Mouse (Mus musculus): Measurements from ENCODE around the gene 4930438A08Rik. TPM values are rescaled to one million over a fixed set of nuclear protein-coding genes. Genes with fewer than 3 reads are reported as not detected.
"Not testable (repeated sequence)": the region's sequence is repeated elsewhere in the genome, so short reads cannot be mapped to it uniquely, and the experiment has no call there.

The 4930438A08Rik gene
- polyA plus RNA-seq (2014; fragmentation: Nextera tagmentation; extraction: Ambion mirVana) = not detected in 2 replicates

GRCm38 (mm10) chr11:58274572-58274971 is at the start of gene 4930438A08Rik:
4930438A08Rik (plus strand) TSS chr11:58274799.
- Histone ChIP-seq H3K36me3 (ENCODE audit: control insufficient read depth, insufficient read depth, low read length) (no peaks in the 10 kb centered on the region), H3K9me3 (ENCODE audit: control insufficient read depth, low read length) (no peaks in the 10 kb centered on the region), H3K27me3 (ENCODE audit: control insufficient read depth, insufficient read depth, low read length) (no peaks in the 10 kb centered on the region), H3K4me2 (ENCODE audit: low read length) (no peak within 1 kb of the TSS), H3K9ac (ENCODE audit: low read length) (no peak within 1 kb of the TSS), H3K4me1 (ENCODE audit: control insufficient read depth in 2 of 2, insufficient read depth in 2 of 2, low read length in 2 of 2) (no peaks in the 10 kb centered on the region), H3K4me3 (ENCODE audit: control insufficient read depth in 1 of 2, insufficient read depth in 1 of 2, low read depth in 1 of 2, low read length in 2 of 2) (no peak within 1 kb of the TSS), H3K27ac (replicated peaks in 1 of 2; ENCODE audit: control insufficient read depth in 1 of 2, insufficient read depth in 1 of 2, low read depth in 2 of 2, low read length in 2 of 2) (no peak within 1 kb of the TSS)
- ATAC-seq (ENCODE audit: insufficient number of reproducible peaks, insufficient read depth, low FRiP score, low read depth) = no peak
- WGBS = 35% methylated on average over 2 of the region's 2 CpGs

GRCm38 (mm10) chr11:58224872-58225271 is 49.7 kb upstream of the 4930438A08Rik start:
- H3K27me3 ChIP-seq (ENCODE audit: control insufficient read depth, insufficient read depth, low read length); H3K9me3 ChIP-seq (ENCODE audit: control insufficient read depth, low read length); H3K4me3 ChIP-seq (ENCODE audit: control insufficient read depth in 1 of 2, insufficient read depth in 1 of 2, low read depth in 1 of 2, low read length in 2 of 2); H3K4me2 ChIP-seq (ENCODE audit: low read length); ATAC-seq (ENCODE audit: insufficient number of reproducible peaks, insufficient read depth, low FRiP score, low read depth); H3K36me3 ChIP-seq (ENCODE audit: control insufficient read depth, insufficient read depth, low read length); H3K27ac ChIP-seq (replicated peaks in 1 of 2; ENCODE audit: control insufficient read depth in 1 of 2, insufficient read depth in 1 of 2, low read depth in 2 of 2, low read length in 2 of 2); H3K9ac ChIP-seq (ENCODE audit: low read length): not testable (repeated sequence)
- H3K4me1 ChIP-seq (ENCODE audit: control insufficient read depth in 2 of 2, insufficient read depth in 2 of 2, low read length in 2 of 2) = peaks cover 6 to 17% of the 10 kb centered on the region in 2 experiments; a peak in 3 of 4 replicates
- WGBS = 73% methylated on average over 2 of the region's 2 CpGs

- H3K4me2 ChIP-seq (ENCODE audit: low read length) = peak overlapping the region; percentile 43
- H3K27me3 ChIP-seq (ENCODE audit: control insufficient read depth, insufficient read depth, low read length) = no peaks in the 10 kb centered on the region
- no peak overlapping the region for H3K4me3 ChIP-seq (ENCODE audit: control insufficient read depth in 1 of 2, insufficient read depth in 1 of 2, low read depth in 1 of 2, low read length in 2 of 2)
- no peaks in the 10 kb centered on the region for H3K36me3 ChIP-seq (ENCODE audit: control insufficient read depth, insufficient read depth, low read length)
- H3K4me1 ChIP-seq (ENCODE audit: control insufficient read depth in 2 of 2, insufficient read depth in 2 of 2, low read length in 2 of 2) = peaks cover 6 to 17% of the 10 kb centered on the region in 2 experiments; a peak in 3 of 4 replicates
- no peak overlapping the region; the same call in 1 of the 2 replicates for H3K9ac ChIP-seq (ENCODE audit: low read length)
- WGBS = 5% methylated on average over 5 of the region's 5 CpGs
- H3K27ac ChIP-seq (replicated peaks in 1 of 2; ENCODE audit: control insufficient read depth in 1 of 2, insufficient read depth in 1 of 2, low read depth in 2 of 2, low read length in 2 of 2) = peak overlapping the region in 1 of 2 experiments; percentile 41; a peak in 1 of 4 replicates
- H3K9me3 ChIP-seq (ENCODE audit: control insufficient read depth, low read length) = no peaks in the 10 kb centered on the region
- ATAC-seq (ENCODE audit: insufficient number of reproducible peaks, insufficient read depth, low FRiP score, low read depth) = peak; percentile 61; the same call in 1 of the 2 replicates
Measured at GRCm38 (mm10) chr11:58225655-58226054, 48.9 kb upstream of the 4930438A08Rik start.

GRCm38 (mm10) chr11:58226425-58226824 is 48.2 kb upstream of the 4930438A08Rik start:
- H3K27me3 ChIP-seq (ENCODE audit: control insufficient read depth, insufficient read depth, low read length) = no peaks in the 10 kb centered on the region

GRCm38 (mm10) chr11:58228021-58228420 is 46.6 kb upstream of the 4930438A08Rik start:
- H3K27me3 ChIP-seq (ENCODE audit: control insufficient read depth, insufficient read depth, low read length); H3K27ac ChIP-seq (replicated peaks in 1 of 2; ENCODE audit: control insufficient read depth in 1 of 2, insufficient read depth in 1 of 2, low read depth in 2 of 2, low read length in 2 of 2); H3K9me3 ChIP-seq (ENCODE audit: control insufficient read depth, low read length); H3K9ac ChIP-seq (ENCODE audit: low read length); H3K36me3 ChIP-seq (ENCODE audit: control insufficient read depth, insufficient read depth, low read length); H3K4me3 ChIP-seq (ENCODE audit: control insufficient read depth in 1 of 2, insufficient read depth in 1 of 2, low read depth in 1 of 2, low read length in 2 of 2); ATAC-seq (ENCODE audit: insufficient number of reproducible peaks, insufficient read depth, low FRiP score, low read depth); H3K4me2 ChIP-seq (ENCODE audit: low read length): not testable (repeated sequence)
- 91% methylated on average over 2 of the region's 2 CpGs for WGBS
- H3K4me1 ChIP-seq (ENCODE audit: control insufficient read depth in 2 of 2, insufficient read depth in 2 of 2, low read length in 2 of 2) = peaks cover 6 to 17% of the 10 kb centered on the region in 2 experiments; a peak in 3 of 4 replicates

More at GRCm38 (mm10) chr11:58226425-58226824, 48.2 kb upstream of the 4930438A08Rik start:
- no peak overlapping the region for H3K4me3 ChIP-seq (ENCODE audit: control insufficient read depth in 1 of 2, insufficient read depth in 1 of 2, low read depth in 1 of 2, low read length in 2 of 2)
- ATAC-seq (ENCODE audit: insufficient number of reproducible peaks, insufficient read depth, low FRiP score, low read depth) = no peak
- H3K4me2 ChIP-seq (ENCODE audit: low read length) = no peak overlapping the region
- no peaks in the 10 kb centered on the region for H3K36me3 ChIP-seq (ENCODE audit: control insufficient read depth, insufficient read depth, low read length)
- H3K4me1 ChIP-seq (ENCODE audit: control insufficient read depth in 2 of 2, insufficient read depth in 2 of 2, low read length in 2 of 2) = peaks cover 6 to 17% of the 10 kb centered on the region in 2 experiments; a peak in 3 of 4 replicates
- H3K9ac ChIP-seq (ENCODE audit: low read length) = no peak overlapping the region
- H3K27ac ChIP-seq (replicated peaks in 1 of 2; ENCODE audit: control insufficient read depth in 1 of 2, insufficient read depth in 1 of 2, low read depth in 2 of 2, low read length in 2 of 2) = no peak overlapping the region
- no peaks in the 10 kb centered on the region for H3K9me3 ChIP-seq (ENCODE audit: control insufficient read depth, low read length)

GRCm38 (mm10) chr11:58230396-58230910 is 44.1 kb upstream of the 4930438A08Rik start:
- Histone ChIP-seq H3K4me1 (ENCODE audit: control insufficient read depth in 2 of 2, insufficient read depth in 2 of 2, low read length in 2 of 2) (peaks cover 0 to 3% of the 10 kb centered on the region in 2 experiments; a peak in 2 of 4 replicates), H3K4me3 (ENCODE audit: control insufficient read depth in 1 of 2, insufficient read depth in 1 of 2, low read depth in 1 of 2, low read length in 2 of 2) (no peak overlapping the region), H3K4me2 (ENCODE audit: low read length) (peak overlapping the region; percentile 6; the same call in 1 of the 2 replicates), H3K27ac (replicated peaks in 1 of 2; ENCODE audit: control insufficient read depth in 1 of 2, insufficient read depth in 1 of 2, low read depth in 2 of 2, low read length in 2 of 2) (no peak overlapping the region), H3K9ac (ENCODE audit: low read length) (no peak overlapping the region), H3K9me3 (ENCODE audit: control insufficient read depth, low read length) (no peaks in the 10 kb centered on the region), H3K27me3 (ENCODE audit: control insufficient read depth, insufficient read depth, low read length) (no peaks in the 10 kb centered on the region), H3K36me3 (ENCODE audit: control insufficient read depth, insufficient read depth, low read length) (no peaks in the 10 kb centered on the region)
- no peak for ATAC-seq (ENCODE audit: insufficient number of reproducible peaks, insufficient read depth, low FRiP score, low read depth)
- WGBS = 50% methylated on average over 16 of the region's 16 CpGs

GRCm38 (mm10) chr11:58231156-58231555 is 43.4 kb upstream of the 4930438A08Rik start:
- Histone ChIP-seq H3K4me2 (ENCODE audit: low read length) (no peak overlapping the region), H3K9me3 (ENCODE audit: control insufficient read depth, low read length) (no peaks in the 10 kb centered on the region), H3K4me3 (ENCODE audit: control insufficient read depth in 1 of 2, insufficient read depth in 1 of 2, low read depth in 1 of 2, low read length in 2 of 2) (no peak overlapping the region), H3K4me1 (ENCODE audit: control insufficient read depth in 2 of 2, insufficient read depth in 2 of 2, low read length in 2 of 2) (no peaks in the 10 kb centered on the region), H3K27me3 (ENCODE audit: control insufficient read depth, insufficient read depth, low read length) (no peaks in the 10 kb centered on the region), H3K36me3 (ENCODE audit: control insufficient read depth, insufficient read depth, low read length) (no peaks in the 10 kb centered on the region), H3K27ac (replicated peaks in 1 of 2; ENCODE audit: control insufficient read depth in 1 of 2, insufficient read depth in 1 of 2, low read depth in 2 of 2, low read length in 2 of 2) (no peak overlapping the region), H3K9ac (ENCODE audit: low read length) (no peak overlapping the region)
- ATAC-seq (ENCODE audit: insufficient number of reproducible peaks, insufficient read depth, low FRiP score, low read depth) = no peak
- WGBS = 80% methylated on average over 8 of the region's 8 CpGs

- not testable (repeated sequence) for H3K27ac ChIP-seq (replicated peaks in 1 of 2; ENCODE audit: control insufficient read depth in 1 of 2, insufficient read depth in 1 of 2, low read depth in 2 of 2, low read length in 2 of 2); H3K4me3 ChIP-seq (ENCODE audit: control insufficient read depth in 1 of 2, insufficient read depth in 1 of 2, low read depth in 1 of 2, low read length in 2 of 2); ATAC-seq (ENCODE audit: insufficient number of reproducible peaks, insufficient read depth, low FRiP score, low read depth); H3K4me1 ChIP-seq (ENCODE audit: control insufficient read depth in 2 of 2, insufficient read depth in 2 of 2, low read length in 2 of 2); H3K27me3 ChIP-seq (ENCODE audit: control insufficient read depth, insufficient read depth, low read length); H3K9ac ChIP-seq (ENCODE audit: low read length); H3K9me3 ChIP-seq (ENCODE audit: control insufficient read depth, low read length); H3K4me2 ChIP-seq (ENCODE audit: low read length); H3K36me3 ChIP-seq (ENCODE audit: control insufficient read depth, insufficient read depth, low read length)
- 79% methylated on average over 3 of the region's 3 CpGs for WGBS
Measured at GRCm38 (mm10) chr11:58234551-58234950, 40.0 kb upstream of the 4930438A08Rik start.

Data from heart, embryonic 14.5 days (tissue).